Mouse (Mus musculus): Measurements from ENCODE around the gene Casp2.

The Casp2 gene

GRCm38 (mm10) chr6:42276151-42276550 lies 11.4 kb downstream of the Casp2 start:
- ATAC-seq (ENCODE audit: low TSS enrichment) = no peak

- ATAC-seq (ENCODE audit: low TSS enrichment) = no peak
Measured at GRCm38 (mm10) chr6:42282865-42283528, 18.2 kb downstream of the Casp2 start.

DNA sequence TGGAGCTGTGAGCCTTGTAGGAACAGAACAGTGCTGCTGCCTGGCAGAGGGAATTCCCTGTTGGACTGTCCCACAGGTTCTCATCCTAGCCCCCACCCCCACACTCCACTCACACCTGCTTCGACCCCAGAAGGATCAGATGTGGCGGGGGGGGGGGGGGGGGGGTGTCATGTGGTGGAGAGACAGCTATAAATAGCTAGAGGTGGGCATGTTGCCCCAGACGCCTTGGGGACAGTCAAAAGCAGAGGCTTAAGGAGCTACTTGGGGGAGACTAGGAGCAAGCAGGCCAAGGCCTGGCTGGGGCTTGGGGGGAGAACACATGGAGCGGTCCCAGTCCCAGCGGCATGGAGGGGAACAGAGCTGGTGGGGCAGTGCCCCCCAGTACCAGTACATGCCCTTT lies 21.7 kb downstream of the Casp2 start, which contains the start of gene Clcn1:
TSS of gene Clcn1 (plus strand) at position 238 of the 400 bp plus-strand sequence.
- no peak for ATAC-seq (ENCODE audit: low TSS enrichment)

- no peak for ATAC-seq (ENCODE audit: low TSS enrichment)
Measured at GRCm38 (mm10) chr6:42287562-42287961, 22.8 kb downstream of the Casp2 start.

DNA sequence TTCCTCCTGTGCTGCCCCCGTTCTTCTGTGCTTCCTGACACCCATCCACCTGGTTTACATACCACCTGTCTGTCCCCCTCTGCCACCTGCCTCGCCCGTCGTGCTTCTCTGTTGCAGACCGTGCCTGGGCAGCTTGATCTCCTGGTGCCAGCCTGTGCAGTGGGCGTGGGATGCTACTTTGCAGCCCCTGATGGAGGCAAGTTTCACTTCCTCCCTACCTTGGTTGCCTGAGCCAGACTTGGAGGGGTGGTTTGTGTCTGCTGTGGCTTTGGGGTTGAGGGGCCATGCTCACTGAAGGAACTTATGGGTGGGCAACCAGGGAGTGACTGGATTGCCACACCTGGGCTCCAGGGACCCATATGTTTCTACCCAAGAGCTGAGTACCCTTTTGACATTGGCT lies 28.5 kb downstream of the Casp2 start:
- no peak for ATAC-seq (ENCODE audit: low TSS enrichment)

DNA sequence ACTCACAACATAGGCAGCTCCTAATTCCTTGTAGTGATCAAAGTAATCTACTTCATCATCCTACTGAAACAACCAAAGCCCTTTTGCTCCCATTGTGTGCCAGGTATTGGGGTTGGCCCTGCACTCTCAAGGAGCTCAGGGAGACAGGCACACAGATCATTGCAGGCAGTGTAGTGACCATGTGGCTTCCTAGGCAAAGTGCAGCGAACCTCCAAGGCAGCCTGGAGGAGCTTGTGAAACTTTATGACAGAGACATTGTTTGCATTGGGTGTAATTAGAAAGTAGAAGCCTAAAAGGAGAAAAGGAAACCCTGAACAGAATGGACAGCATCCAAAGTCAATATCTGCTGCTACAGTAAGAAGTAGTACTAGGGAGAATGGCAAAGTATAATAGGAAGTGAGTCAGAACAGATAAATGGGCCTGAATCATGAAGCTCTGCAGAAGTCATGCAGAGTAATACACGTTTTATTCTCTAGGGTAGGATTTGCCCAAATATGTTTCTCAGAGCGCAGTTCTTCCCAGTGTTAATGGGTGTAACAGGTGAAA lies 30.8 kb downstream of the Casp2 start:
- ATAC-seq (ENCODE audit: low TSS enrichment) = no peak

DNA sequence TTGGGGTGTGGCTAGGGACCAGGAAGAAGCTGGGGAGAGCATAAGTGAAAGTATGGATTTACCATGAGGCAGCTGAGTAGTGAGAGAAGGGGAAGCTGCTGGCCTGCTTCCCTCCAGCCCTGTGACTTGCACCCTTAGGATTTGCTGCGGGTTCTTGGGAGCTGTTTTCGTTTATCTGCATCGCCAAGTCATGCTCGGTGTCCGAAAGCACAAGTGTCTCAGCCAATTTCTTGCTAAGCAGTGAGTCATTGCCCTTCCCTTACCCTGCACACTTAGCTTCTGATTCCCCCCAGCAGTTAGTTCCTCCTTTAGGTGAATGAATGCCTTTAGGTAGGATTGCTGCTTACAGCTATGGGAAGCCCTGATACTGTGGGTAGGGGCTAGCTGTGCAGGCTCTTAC lies 34.6 kb downstream of the Casp2 start:
- peak; percentile 21; the same call in 1 of the 2 replicates for ATAC-seq (ENCODE audit: low TSS enrichment)

GRCm38 (mm10) chr6:42309816-42310378 lies 45.1 kb downstream of the Casp2 start:
- 0 out of 2 replicates have a peak, but pooled peaks have one; percentile 31 for ATAC-seq (ENCODE audit: low TSS enrichment)

GRCm38 (mm10) chr6:42310427-42311053 lies 45.8 kb downstream of the Casp2 start:
- no peak for ATAC-seq (ENCODE audit: low TSS enrichment)

GRCm38 (mm10) chr6:42318293-42318692 lies 53.5 kb downstream of the Casp2 start:
- ATAC-seq (ENCODE audit: low TSS enrichment) = peak; percentile 21; the same call in 1 of the 2 replicates

DNA sequence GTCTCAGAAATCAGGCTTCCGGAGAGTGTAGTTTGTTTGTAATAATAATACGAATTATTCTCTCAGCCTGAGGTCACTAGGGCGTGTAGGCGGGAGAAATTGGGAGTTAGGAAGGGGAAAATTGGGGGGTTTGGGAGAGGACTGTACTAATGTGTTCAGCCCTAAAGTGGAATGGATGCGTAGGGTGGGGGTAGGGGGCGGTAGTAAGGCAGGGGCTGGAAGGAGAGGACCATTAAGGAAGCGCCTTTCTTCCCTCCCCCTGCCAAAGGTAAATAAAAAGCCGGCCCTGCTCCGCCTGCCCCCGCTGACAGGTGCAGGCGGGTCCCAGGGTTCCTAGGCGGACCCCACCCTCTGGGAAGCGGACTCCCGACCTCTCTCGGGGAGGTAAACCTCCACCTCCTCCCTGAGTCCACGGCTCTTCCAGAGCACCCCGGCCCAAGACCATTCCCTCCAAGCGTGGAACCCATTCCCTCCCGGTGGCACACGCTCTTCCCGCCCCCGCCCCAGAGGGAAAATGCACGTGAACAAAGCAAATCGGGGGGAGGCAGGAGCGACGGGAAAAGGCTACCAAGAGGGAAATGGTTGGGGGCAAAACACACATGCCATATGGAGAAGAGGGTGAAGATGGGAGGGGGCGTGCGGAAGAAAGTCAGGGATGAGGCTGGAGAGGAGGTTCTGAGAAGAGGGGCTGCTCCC lies 58.7 kb downstream of the Casp2 start:
- ATAC-seq (ENCODE audit: low TSS enrichment) = peak; percentile 24

- peak; percentile 51 for ATAC-seq (ENCODE audit: low TSS enrichment)
Measured at GRCm38 (mm10) chr6:42324067-42324481, 59.3 kb downstream of the Casp2 start.

GRCm38 (mm10) chr6:42324482-42325267 lies 59.9 kb downstream of the Casp2 start, which contains the start of gene Fam131b:
Gene Fam131b, minus strand, starts transcription at chr6:42324643.
- peak; percentile 76 for ATAC-seq (ENCODE audit: low TSS enrichment)

- peak; percentile 56 for ATAC-seq (ENCODE audit: low TSS enrichment)
Measured at GRCm38 (mm10) chr6:42325268-42325609, 60.5 kb downstream of the Casp2 start.

DNA sequence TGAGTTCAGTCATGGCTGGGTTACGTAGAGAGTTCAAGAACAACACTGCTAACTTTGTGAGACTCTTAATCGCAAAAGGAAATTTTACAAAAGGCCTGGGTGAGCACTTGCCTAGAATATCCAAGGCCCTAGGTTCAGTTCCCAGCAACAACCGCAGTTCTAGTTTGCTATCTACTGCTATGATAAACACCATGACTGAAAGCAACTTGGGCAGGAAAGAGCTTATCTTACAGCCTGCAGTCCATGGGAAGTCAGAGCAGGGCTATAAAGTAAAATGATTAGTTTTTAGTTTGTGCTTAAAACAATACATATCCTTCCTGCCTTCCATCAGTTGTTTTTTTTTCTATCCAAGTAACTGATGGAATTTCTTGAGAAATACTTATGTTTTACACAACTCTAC lies 61.7 kb downstream of the Casp2 start:
- no peak for ATAC-seq (ENCODE audit: low TSS enrichment)

DNA sequence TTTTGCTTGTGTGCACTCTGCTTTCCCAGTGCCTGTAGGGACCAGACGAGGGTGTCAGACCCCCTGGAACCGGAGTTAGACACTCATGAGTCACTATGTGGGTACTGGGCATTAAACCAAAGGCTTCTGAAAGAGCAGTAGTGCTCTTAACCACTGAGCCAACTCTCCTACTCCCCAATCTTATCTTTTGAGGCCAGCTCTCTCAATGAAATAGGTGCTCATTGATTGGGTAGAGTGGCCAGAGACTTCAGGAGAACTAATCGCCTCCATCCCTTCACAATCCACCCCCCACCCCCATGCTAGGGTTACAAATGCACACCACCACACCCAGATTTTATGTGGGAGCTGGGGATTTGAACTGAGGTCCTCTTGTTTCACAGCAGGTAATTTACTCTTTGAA lies 64.0 kb downstream of the Casp2 start:
- no peak for ATAC-seq (ENCODE audit: low TSS enrichment)

DNA sequence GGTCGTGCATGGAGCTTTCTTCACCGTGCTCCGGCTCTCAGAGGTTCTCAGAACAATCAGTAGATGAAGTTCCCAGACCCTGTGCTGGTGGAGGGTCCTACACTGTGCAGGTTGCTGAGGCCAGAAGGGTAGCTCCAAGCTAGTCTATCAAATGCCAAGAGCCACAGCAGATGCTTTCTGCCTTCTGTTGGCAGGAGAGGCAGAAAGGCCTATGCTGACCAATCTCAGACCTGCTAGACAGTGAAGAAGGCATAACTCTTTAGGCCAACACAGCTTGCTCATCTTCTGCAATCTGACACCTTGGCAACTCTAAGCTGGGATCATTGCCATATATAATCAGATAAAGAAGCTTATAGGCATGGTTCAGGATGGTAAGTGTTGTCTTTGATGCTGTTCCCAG lies 65.4 kb downstream of the Casp2 start:
- no peak for ATAC-seq (ENCODE audit: low TSS enrichment)

- ATAC-seq (ENCODE audit: low TSS enrichment) = no peak
Measured at GRCm38 (mm10) chr6:42330946-42331345, 66.2 kb downstream of the Casp2 start.
